Mouse (Mus musculus) lung, adult 2 months (tissue): ENCODE measurements around the gene Trabd.

Experiments used
- CTCF ChIP-seq: fragments of 200-500 bp; IDR thresholded peaks from 2 replicates; pipeline ENCODE4 v1.5.1; 2011; ENCODE audit warnings: mild to moderate bottlenecking, low read length, control low read depth; ENCODE audit not compliant: insufficient read depth
- POLR2A ChIP-seq: fragments of 200-500 bp; IDR thresholded peaks from 2 replicates; pipeline ENCODE4 v1.6.1; 2011; ENCODE audit warnings: low read depth, mild to moderate bottlenecking, control low read depth, low read length, borderline replicate concordance; ENCODE audit errors: extremely low read depth

- TF ChIP-seq CTCF (no peak), POLR2A (no peak)
Measured at GRCm38 (mm10) chr15:89126622-89127021, 51.7 kb downstream of the Trabd start.
